Mouse (Mus musculus) brain, adult 2 months (tissue): ENCODE results near the gene Hmga1.

ENCODE experiments used
- DNase-seq: peaks from one replicate; pipeline ENCODE4 v3.0.0; 2011; ENCODE audit warnings: low read depth, low spot score

Hmga1 gene

GRCm38 (mm10) chr17:27528767-27529166, 27.5 kb upstream of the Hmga1 start:
- DNase-seq, result no peak

GRCm38 (mm10) chr17:27532095-27532494, 24.2 kb upstream of the Hmga1 start:
- DNase-seq, result no peak

GRCm38 (mm10) chr17:27533354-27533753, 22.9 kb upstream of the Hmga1 start:
- no peak for DNase-seq

- DNase-seq, result peak; percentile 91
Observed at GRCm38 (mm10) chr17:27534718-27535117, 21.6 kb upstream of the Hmga1 start.

- DNase-seq, result no peak
Observed at GRCm38 (mm10) chr17:27541261-27541660, 15.0 kb upstream of the Hmga1 start.

GRCm38 (mm10) chr17:27541984-27542383, 14.3 kb upstream of the Hmga1 start:
- DNase-seq, result no peak

GRCm38 (mm10) chr17:27544551-27544950, 11.7 kb upstream of the Hmga1 start:
- peak; percentile 67 for DNase-seq

GRCm38 (mm10) chr17:27545991-27546390, 10.3 kb upstream of the Hmga1 start:
- DNase-seq, result no peak

- no peak for DNase-seq
Observed at GRCm38 (mm10) chr17:27546574-27547085, 9.7 kb upstream of the Hmga1 start.

GRCm38 (mm10) chr17:27547253-27547868, 8.9 kb upstream of the Hmga1 start:
- DNase-seq, result no peak

- DNase-seq, result no peak
Observed at GRCm38 (mm10) chr17:27549234-27549633, 7.1 kb upstream of the Hmga1 start.

GRCm38 (mm10) chr17:27551393-27551940, 4.8 kb upstream of the Hmga1 start:
- DNase-seq, result no peak

GRCm38 (mm10) chr17:27552215-27553201, 3.8 kb upstream of the Hmga1 start:
- no peak for DNase-seq

GRCm38 (mm10) chr17:27554062-27554960, 2.0 kb upstream of the Hmga1 start:
- DNase-seq, result no peak

GRCm38 (mm10) chr17:27555075-27555511, 1.2 kb upstream of the Hmga1 start:
- no peak for DNase-seq

GRCm38 (mm10) chr17:27555512-27556172, 655 bp upstream of the Hmga1 start:
- DNase-seq, result no peak

- DNase-seq, result no peak
Observed at GRCm38 (mm10) chr17:27557181-27557926, 1.1 kb downstream of the Hmga1 start.

GRCm38 (mm10) chr17:27557927-27558661, 1.8 kb downstream of the Hmga1 start:
- peak; percentile 81 for DNase-seq

- DNase-seq, result no peak
Observed at GRCm38 (mm10) chr17:27558845-27559244, 2.5 kb downstream of the Hmga1 start.
